Mouse (Mus musculus): ENCODE measurements around the gene Faf1.

Gene Faf1

GRCm38 (mm10) chr4:109936557-109936956, 260.2 kb downstream of the Faf1 start:
- DNase-seq, result no peak

GRCm38 (mm10) chr4:109939291-109939690, 262.9 kb downstream of the Faf1 start:
- DNase-seq, result no peak

GRCm38 (mm10) chr4:109945554-109945953, 269.2 kb downstream of the Faf1 start:
- DNase-seq, result no peak

DNA sequence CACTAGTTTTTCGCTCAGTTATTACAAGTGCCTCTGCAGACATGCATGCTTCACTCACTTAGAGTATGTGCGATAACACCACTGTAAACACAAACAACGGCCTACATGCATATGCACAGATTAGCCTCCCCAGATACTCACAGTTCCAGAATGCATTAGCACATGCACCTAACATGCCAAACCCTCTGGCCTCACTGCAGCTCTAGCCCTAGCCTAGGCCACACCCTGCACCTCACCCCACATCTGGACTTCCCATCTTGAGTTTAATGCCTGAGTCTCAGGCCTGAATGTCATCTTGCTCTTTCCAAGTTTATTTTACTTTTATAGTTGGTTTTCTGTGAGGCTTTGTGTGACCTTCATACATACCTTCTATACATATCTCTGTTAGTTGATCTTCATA, 272.9 kb downstream of the Faf1 start:
- no peak for DNase-seq

- no peak for DNase-seq
Measured at GRCm38 (mm10) chr4:109953509-109953908, 277.1 kb downstream of the Faf1 start.

DNA sequence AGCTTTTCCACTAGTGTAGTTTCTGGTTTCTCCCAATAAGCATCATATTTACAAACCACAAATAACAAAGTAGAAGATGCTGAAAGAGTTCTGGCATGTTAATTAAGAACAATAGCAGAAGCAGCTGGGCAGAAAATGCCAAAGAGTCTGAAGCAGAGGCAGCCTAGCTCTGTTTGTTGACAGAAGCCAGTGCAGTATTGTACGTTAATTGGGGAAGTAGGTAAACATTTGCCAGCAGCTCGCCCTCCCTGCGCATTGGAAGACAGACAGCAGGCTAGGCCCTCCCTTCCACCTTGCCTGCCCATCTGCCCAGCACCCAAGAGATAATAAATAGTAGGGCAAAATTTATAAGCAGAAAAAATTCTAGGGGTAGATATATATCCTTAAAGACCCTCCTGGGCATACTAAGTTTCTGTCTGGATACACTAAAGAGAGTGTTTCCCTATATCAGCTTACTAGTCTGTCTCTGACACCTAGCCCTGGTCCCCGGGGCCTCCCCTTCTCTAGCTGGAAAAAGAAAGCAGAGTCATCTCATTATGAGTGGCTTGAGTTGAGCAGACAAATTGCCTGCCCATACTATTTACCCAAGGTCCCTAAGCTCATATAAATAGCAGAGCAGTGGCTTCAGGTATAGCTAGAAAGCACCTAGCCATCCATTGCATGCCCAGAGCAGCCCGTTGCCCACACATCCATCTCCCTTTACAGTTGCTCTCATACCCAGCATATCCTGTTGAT, 284.0 kb downstream of the Faf1 start:
- no peak for DNase-seq

GRCm38 (mm10) chr4:109963570-109964279, 287.3 kb downstream of the Faf1 start:
- no peak for DNase-seq

DNA sequence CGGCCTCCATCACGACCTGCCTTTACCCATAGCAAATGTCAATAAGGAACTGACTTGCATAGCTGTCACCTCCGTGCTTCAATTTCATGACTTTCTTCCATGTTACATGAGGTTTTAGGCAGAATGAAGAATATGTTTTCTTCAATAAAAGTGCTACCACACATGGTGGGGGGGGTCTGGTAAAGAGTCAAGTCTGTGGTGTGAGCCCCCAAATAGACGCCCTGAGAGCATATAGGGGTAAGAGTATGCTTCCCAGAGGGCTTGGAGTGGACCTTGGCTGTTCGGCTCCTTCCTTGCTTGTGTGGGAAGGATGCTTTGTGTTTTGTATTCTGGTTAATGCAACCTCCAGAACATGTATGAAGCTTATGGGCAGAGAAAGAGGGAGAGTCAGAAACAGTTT, 293.2 kb downstream of the Faf1 start:
- no peak for DNase-seq

DNA sequence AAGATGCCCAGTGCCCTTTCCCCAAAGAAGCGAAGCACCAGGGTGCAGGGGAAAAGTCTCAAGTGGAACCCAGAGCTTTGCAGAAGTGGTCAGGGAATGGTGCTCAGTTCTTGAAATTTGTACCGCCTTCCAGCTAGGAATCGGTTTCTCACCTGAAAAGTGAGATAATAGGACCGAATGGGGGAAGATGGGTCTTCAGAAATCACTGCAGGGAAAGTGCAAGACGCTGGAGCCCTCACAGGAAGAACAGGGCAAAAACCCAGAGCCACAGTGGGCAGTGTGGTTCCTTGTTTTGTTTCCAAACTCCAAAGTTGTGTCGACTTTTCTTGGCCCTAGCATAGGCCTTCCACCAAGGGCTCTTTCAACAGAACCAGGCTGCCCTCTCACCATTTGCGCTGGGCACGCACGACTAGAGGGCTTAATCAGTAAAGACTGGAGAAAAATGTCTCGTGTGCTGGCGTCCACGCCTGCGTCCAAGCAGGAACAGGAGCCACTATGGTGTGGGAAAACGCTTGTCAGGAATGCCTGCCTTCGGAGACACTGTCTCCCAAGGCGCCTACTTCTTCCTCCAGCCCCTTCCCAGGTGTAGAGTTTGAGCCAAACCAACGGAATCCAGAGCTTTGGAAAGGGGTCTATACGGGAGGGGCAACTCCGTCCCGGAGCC, 297.7 kb downstream of the Faf1 start:
- DNase-seq, result no peak

DNA sequence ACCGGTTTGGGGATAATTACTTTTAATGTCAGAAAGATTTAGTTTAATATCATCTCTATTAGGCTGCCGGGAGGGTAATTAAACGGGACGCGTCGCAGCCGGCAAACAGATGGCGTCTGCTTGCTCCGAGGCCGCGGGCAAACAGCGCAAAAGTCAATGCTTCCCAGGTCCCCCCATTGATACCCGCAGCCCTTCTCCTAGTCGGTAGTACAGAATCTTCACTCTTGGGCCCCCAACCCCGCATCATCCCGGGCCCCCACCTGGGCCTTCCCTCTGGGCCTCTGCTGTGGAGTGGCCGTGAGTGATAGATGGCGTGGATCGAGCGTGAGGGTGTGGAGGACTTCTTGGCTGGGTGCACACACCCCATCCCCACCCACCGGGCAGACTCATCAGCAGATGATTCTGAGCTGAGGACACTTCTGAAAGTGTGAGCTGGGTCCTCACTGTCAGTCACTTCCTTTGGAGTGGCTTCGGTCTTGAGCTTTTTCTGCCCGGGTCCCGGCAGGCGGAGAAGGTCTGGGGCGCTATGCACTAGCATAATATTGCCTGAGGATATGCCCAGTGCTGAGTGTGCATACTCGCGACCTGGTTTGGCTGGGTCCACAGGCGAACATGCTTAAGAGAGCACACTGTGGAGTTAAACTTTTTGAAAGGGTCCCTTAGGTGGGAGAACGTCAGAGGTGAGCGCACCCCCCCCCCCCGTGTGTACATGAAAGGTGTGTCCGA, 298.4 kb downstream of the Faf1 start:
- DNase-seq, result no peak

DNA sequence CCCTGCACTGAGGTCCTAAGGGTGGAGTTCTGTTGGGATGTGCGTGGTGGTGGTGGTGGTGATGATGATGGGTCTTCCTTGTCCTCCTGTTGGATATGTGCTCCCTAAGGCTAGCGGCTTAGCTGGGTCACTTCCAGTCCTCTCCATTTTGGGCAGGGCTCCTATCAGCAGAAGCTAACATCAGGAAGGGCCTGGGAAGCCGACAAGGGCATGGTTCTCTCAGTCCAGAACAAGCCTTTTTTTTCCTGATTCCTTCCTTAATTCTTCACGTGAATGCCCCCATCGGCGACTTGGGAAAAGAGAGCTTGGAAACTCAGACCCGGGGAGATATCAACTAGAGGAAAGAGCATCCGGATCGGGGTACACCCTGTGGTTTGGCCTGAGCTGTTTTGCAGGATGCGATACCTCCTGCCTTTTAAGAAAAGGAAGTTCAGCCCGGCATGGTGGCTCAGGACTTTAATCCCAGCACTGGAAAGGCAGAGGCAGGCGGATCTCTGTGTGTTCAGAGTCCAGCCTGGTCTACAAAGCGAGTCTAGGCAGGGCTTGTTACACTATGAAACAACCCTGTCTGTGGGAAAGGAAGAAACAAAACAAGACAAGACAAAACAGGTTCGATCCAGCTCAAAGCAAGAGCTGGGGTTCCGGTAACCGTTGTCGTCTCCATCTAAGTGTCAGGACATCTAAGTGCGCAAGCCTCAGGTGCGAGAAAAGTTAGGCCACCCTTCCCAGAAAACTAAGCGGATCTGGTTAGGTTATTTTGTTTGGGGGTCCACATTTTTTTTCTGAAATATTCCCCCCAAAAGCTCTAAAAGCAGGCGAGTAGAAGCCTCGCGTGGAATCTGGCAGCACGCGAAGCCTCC, 299.2 kb downstream of the Faf1 start:
- DNase-seq, result no peak

GRCm38 (mm10) chr4:109976273-109977147, 300.1 kb downstream of the Faf1 start:
- DNase-seq, result no peak

GRCm38 (mm10) chr4:109977148-109978067, 301.0 kb downstream of the Faf1 start, which contains the start of gene Dmrta2:
Gene Dmrta2 (plus strand): TSS chr4:109978053.
- DNase-seq, result no peak

- no peak for DNase-seq
Measured at GRCm38 (mm10) chr4:109978068-109978857, 301.9 kb downstream of the Faf1 start.

DNA sequence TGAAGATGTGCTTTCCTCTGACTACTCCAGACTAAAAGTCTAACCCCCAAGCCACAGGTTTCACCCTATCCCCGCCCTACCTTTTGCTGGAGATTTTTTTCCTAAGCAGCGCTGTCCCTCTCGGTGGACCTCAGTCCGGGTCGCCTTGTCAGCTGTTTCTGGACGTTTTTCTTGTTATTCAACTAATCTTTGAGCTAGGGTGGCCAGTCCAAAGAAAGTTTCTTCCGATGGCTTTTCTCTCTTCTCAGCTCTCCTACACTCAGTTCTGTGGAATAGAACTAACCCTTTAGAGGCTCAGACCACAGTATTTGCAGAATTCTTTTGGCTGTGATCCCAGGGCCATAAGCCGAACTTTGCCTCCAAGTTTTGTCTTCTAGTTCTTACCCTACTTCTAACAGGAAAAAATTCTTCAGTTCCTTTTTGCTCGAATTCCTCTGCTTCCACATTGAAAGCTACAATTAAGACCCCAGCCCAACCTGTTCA, 302.5 kb downstream of the Faf1 start:
- no peak for DNase-seq

GRCm38 (mm10) chr4:109979461-109980320, 303.3 kb downstream of the Faf1 start:
- DNase-seq, result no peak

DNA sequence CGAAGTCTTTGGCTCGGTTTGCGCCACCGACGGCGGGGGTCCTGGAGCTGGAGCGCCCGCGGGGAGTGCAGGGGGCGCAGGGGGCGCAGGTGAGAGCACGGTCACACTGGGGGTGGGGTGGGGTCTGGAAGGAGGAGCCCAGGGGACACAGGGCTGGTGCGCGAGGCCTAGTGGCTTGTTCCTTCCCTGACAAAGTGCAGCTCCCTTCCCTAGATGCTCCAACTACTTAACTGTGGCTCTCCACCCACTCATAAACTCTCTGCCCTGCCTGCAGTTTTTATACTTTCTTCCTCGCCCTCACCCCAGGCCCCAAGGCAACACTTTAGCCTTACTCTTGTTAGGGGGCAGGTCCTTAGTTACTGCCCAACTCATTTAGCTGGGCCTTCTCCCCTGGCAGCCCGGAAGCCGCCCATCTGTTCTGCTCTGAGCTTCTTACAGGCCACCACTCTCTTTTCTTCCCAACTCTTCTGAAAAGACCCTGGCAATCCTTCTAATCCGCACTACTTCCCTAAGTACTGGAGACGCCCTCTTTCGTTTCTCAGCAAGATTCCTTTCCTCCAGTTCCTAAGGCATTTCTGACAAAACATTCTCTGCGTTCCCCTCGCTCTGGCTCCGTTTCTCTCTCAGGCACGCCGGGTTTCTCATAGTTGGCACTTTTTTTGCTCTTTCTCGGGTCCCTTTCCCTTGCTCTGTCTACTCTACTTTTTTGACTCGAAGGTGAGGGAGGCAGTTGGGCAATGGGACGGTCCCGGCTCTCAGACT, 304.1 kb downstream of the Faf1 start:
- DNase-seq, result no peak
